Comparison of ENCODE assay signal across 8 mouse cellular contexts in genomic region chr1:57774668-57775495, GRCm38 (mm10). TPM values are rescaled to one million over a fixed set of nuclear protein-coding genes. Genes with fewer than 3 reads are reported as not detected.
DNase-seq lines count a peak whose midpoint lies in the region; ATAC-seq lines count a peak whose summit lies in the region.

No protein-coding gene starts in this region.

- ATAC-seq in hematopoietic stem cell, adult 5-6 weeks (replicated peaks in 1 of 2; ENCODE audit: insufficient read depth in 1 of 2, low FRiP score in 2 of 2, low TSS enrichment in 1 of 2, low read depth in 1 of 2, poor library complexity in 2 of 2, severe bottlenecking in 2 of 2): peak; percentile 9 to 19; a peak in 2 of 4 replicates

- peak; percentile 75 for DNase-seq in NIH3T3 (ENCODE audit: low read depth)
- peak; percentile 4 for DNase-seq in cerebellum, adult 9-11 months
- peak; percentile 33 to 65 for DNase-seq in frontal cortex, postnatal 10 days (ENCODE audit: low spot score in 2 of 2)
- DNase-seq in layer of hippocampus, postnatal 14 days (ENCODE audit: low spot score in 2 of 2): peak; percentile 38 to 52
- peak; percentile 80 for DNase-seq in lung, postnatal 10 days
- peak; percentile 55 to 58 for DNase-seq in right cerebral cortex, adult 2 months (ENCODE audit: low spot score in 2 of 2)
- peak; percentile 56 for DNase-seq in urinary bladder, postnatal 25 days (ENCODE audit: low spot score)

RNA-seq across cellular contexts. Expression of gene Spats2l, which starts 0.9 kb away (rescaled TPM):
- not detected in 2 replicates for total RNA-seq in hematopoietic stem cell, adult 5-6 weeks (2017)
- 10 to 100 TPM; 33.0 to 33.3 TPM for total RNA-seq in layer of hippocampus, postnatal 14 days (2021)

Comparison
In these comparisons a context has a peak if more than half of its experiments do, and no peak if none do; other contexts are left out.
1. Peak in every context shown above with its lines: DNase-seq and ATAC-seq.
2. DNase-seq: peak in every context shown above with its lines; median percentile 80 in lung, postnatal 10 days; 75 in NIH3T3; 56 in right cerebral cortex, adult 2 months; 56 in urinary bladder, postnatal 25 days; 49 in frontal cortex, postnatal 10 days; 45 in layer of hippocampus, postnatal 14 days; 4 in cerebellum, adult 9-11 months.
3. RNA of gene Spats2l, which starts 0.9 kb away (total RNA-seq): 33.0 to 33.3 TPM in layer of hippocampus, postnatal 14 days; not detected in hematopoietic stem cell, adult 5-6 weeks; every median in the first group is over 10 times any median in the second.